Mouse (Mus musculus) MEL (cell line): Measurements from ENCODE around the gene Tomt. TPM values are rescaled to one million over a fixed set of nuclear protein-coding genes. Genes with fewer than 3 reads are reported as not detected.

Source experiments
- DNase-seq: peaks from one replicate; pipeline ENCODE4 v3.0.0; 2011; ENCODE audit warnings: low read depth, low spot score
- H3K27ac ChIP-seq: 2 replicates; pipeline ENCODE4 v1.5.1; 2012; ENCODE audit warnings: low read depth, mild to moderate bottlenecking, control low read depth, low read length, moderate library complexity; ENCODE audit not compliant: control insufficient read depth
- H3K27me3 ChIP-seq, 2 experiments: fragments of 150-350 bp in 1 of 2; sonication (generic) in 1 of 2; 2 replicates each; pipeline ENCODE4 v1.6.1; 2012; ENCODE audit warnings: low read length in 2 of 2, mild to moderate bottlenecking in 2 of 2, improper control_type of control experiment in 1 of 2, moderate library complexity in 1 of 2; ENCODE audit not compliant: insufficient read depth in 2 of 2, control insufficient read depth in 1 of 2
- H3K36me3 ChIP-seq, 2 experiments: 2 replicates each; pipeline ENCODE4 v1.6.1; 2012 to 2014; ENCODE audit warnings: low read length in 2 of 2, improper control_type of control experiment in 1 of 2, inconsistent platforms in 1 of 2, mild to moderate bottlenecking in 1 of 2; ENCODE audit not compliant: insufficient read depth in 2 of 2, control insufficient read depth in 1 of 2
- H3K4me1 ChIP-seq, 2 experiments: fragments of 150-350 bp in 1 of 2; sonication (generic) in 1 of 2; 2 replicates each; pipeline ENCODE4 v1.6.1; 2012; ENCODE audit warnings: low read length in 2 of 2, improper control_type of control experiment in 1 of 2, mild to moderate bottlenecking in 1 of 2; ENCODE audit not compliant: insufficient read depth in 2 of 2, control insufficient read depth in 1 of 2
- H3K4me3 ChIP-seq, 2 experiments: fragments of 150-350 bp in 1 of 2; sonication (generic) in 1 of 2; 2 replicates each; pipeline ENCODE4 v1.5.1; 2012; ENCODE audit warnings: low read depth in 2 of 2, low read length in 2 of 2, mild to moderate bottlenecking in 2 of 2, moderate library complexity in 2 of 2, control low read depth in 1 of 2, improper control_type of control experiment in 1 of 2; ENCODE audit not compliant: control insufficient read depth in 1 of 2, insufficient read depth in 1 of 2
- H3K79me2 ChIP-seq: 2 replicates; pipeline ENCODE4 v1.6.1; 2012; ENCODE audit warnings: mild to moderate bottlenecking, low read length, moderate library complexity; ENCODE audit not compliant: control insufficient read depth, poor library complexity, insufficient read depth
- H3K9ac ChIP-seq: 2 replicates; pipeline ENCODE4 v1.6.1; 2012; ENCODE audit warnings: low read depth, mild to moderate bottlenecking, control low read depth, low read length, moderate library complexity; ENCODE audit not compliant: control insufficient read depth, poor library complexity, severe bottlenecking
- H3K9me3 ChIP-seq: fragments of 150-350 bp; sonication (generic); replicated peaks from 2 replicates; pipeline ENCODE4 v1.6.1; 2012; ENCODE audit warnings: mild to moderate bottlenecking, low read length, improper control_type of control experiment, moderate library complexity; ENCODE audit not compliant: insufficient read depth
- CHD2 ChIP-seq: IDR thresholded peaks from 2 replicates; pipeline ENCODE4 v1.6.1; 2011; ENCODE audit warnings: low read length, improper control_type of control experiment
- CTCF ChIP-seq, 3 experiments: IDR thresholded peaks in 2 of 3; conservative IDR thresholded peaks in 1 of 3; 2 replicates each; pipeline ENCODE4 v1.5.1; 2011 to 2012; ENCODE audit warnings: low read length in 3 of 3, low read depth in 2 of 3, mild to moderate bottlenecking in 2 of 3, improper control_type of control experiment in 1 of 3, inconsistent platforms in 1 of 3, mixed read lengths in 1 of 3, moderate library complexity in 1 of 3; ENCODE audit not compliant: control insufficient read depth in 1 of 3, insufficient read depth in 1 of 3, poor library complexity in 1 of 3, severe bottlenecking in 1 of 3
- E2F4 ChIP-seq: IDR thresholded peaks from 2 replicates; pipeline ENCODE4 v1.6.1; 2011; ENCODE audit warnings: low read depth, low read length, improper control_type of control experiment, borderline replicate concordance
- ELF1 ChIP-seq: IDR thresholded peaks from 2 replicates; pipeline ENCODE4 v1.6.1; 2014; ENCODE audit warnings: low read depth, mild to moderate bottlenecking, inconsistent platforms, low read length, improper control_type of control experiment, moderate library complexity
- GABPA ChIP-seq: IDR thresholded peaks from 2 replicates; pipeline ENCODE4 v1.6.1; 2012; ENCODE audit warnings: low read depth, mild to moderate bottlenecking, inconsistent platforms, low read length, improper control_type of control experiment, moderate library complexity
- HCFC1 ChIP-seq: IDR thresholded peaks from 2 replicates; pipeline ENCODE4 v1.6.1; 2012; ENCODE audit warnings: low read depth, mild to moderate bottlenecking, inconsistent platforms, low read length, improper control_type of control experiment, moderate library complexity
- KAT2A ChIP-seq: conservative IDR thresholded peaks from 2 replicates; pipeline ENCODE4 v1.6.1; 2012; ENCODE audit warnings: low read depth, low read length, improper control_type of control experiment, inconsistent platforms
- MAZ ChIP-seq: IDR thresholded peaks from 2 replicates; pipeline ENCODE4 v1.6.1; 2012; ENCODE audit warnings: low read depth, mild to moderate bottlenecking, inconsistent platforms, low read length, improper control_type of control experiment
- MXI1 ChIP-seq: IDR thresholded peaks from 2 replicates; pipeline ENCODE4 v1.6.1; 2011; ENCODE audit warnings: mild to moderate bottlenecking, low read depth, low read length, improper control_type of control experiment
- MYC ChIP-seq: IDR thresholded peaks from 2 replicates; pipeline ENCODE4 v1.6.1; 2011; ENCODE audit warnings: low read depth, mild to moderate bottlenecking, low read length, improper control_type of control experiment, moderate library complexity
- NELFE ChIP-seq: IDR thresholded peaks from 2 replicates; pipeline ENCODE4 v1.6.1; 2011; ENCODE audit warnings: low read depth, low read length, improper control_type of control experiment
- RAD21 ChIP-seq: IDR thresholded peaks from 2 replicates; pipeline ENCODE4 v1.6.1; 2011; ENCODE audit warnings: mild to moderate bottlenecking, low read depth, low read length, improper control_type of control experiment
- TBP ChIP-seq: IDR thresholded peaks from 2 replicates; pipeline ENCODE4 v1.8.0; 2011; ENCODE audit warnings: low read depth, low read length, improper control_type of control experiment
- UBTF ChIP-seq: IDR thresholded peaks from 2 replicates; pipeline ENCODE4 v1.6.1; 2012; ENCODE audit warnings: low read depth, mild to moderate bottlenecking, inconsistent platforms, low read length, improper control_type of control experiment, moderate library complexity, borderline replicate concordance; ENCODE audit not compliant: insufficient read depth
- USF2 ChIP-seq, 2 experiments: IDR thresholded peaks; 2 replicates each; pipeline ENCODE4 v1.6.1; 2011 to 2012; ENCODE audit warnings: improper control_type of control experiment in 2 of 2, low read length in 2 of 2, borderline replicate concordance in 1 of 2, inconsistent platforms in 1 of 2, low read depth in 1 of 2, mild to moderate bottlenecking in 1 of 2; ENCODE audit not compliant: insufficient read depth in 1 of 2
- ZC3H11A ChIP-seq: IDR thresholded peaks from 2 replicates; pipeline ENCODE4 v1.6.1; 2012; ENCODE audit warnings: low read depth, mild to moderate bottlenecking, inconsistent platforms, low read length, improper control_type of control experiment
- ZMIZ1 ChIP-seq: IDR thresholded peaks from 2 replicates; pipeline ENCODE4 v1.6.1; 2012; ENCODE audit warnings: low read depth, mild to moderate bottlenecking, inconsistent platforms, low read length, improper control_type of control experiment, moderate library complexity
- ZNF384 ChIP-seq: IDR thresholded peaks from 2 replicates; pipeline ENCODE4 v1.6.1; 2012; ENCODE audit warnings: low read depth, mild to moderate bottlenecking, inconsistent platforms, low read length, improper control_type of control experiment
- polyA plus RNA-seq, 2 experiments: library from polyadenylated mRNA; stranded (reverse) in 1 of 2; unstranded in 1 of 2; fragments of >175 nt in 1 of 2; fragments of >200 nt in 1 of 2; gene quantifications; 2 replicates each; pipeline versions ENCODE4 v1.2.1 to v1.2.4; 2012; ENCODE audit warnings: low replicate concordance in 2 of 2, low read depth in 1 of 2; ENCODE audit not compliant: insufficient read length in 2 of 2, insufficient read depth in 1 of 2, missing spikeins in 1 of 2
- total RNA-seq: library from RNA; depleted of rRNA; stranded (reverse); fragments of 300-350 nt; gene quantifications from 2 replicates; pipeline ENCODE4 v1.2.3, GENCODE M21; 2012

The Tomt gene
- total and polyA plus RNA-seq, 3 experiments: 0.82 to 1.3 TPM; not detected in 1

GRCm38 (mm10) chr7:101954163-101954562, 48.0 kb upstream of the Tomt start:
- Histone ChIP-seq H3K27me3 (no peaks in the 10 kb centered on the region), H3K4me1 (peaks cover 17 to 22% of the 10 kb centered on the region in 2 experiments), H3K36me3 (peaks cover 0 to 27% of the 10 kb centered on the region in 2 experiments; a peak in 2 of 4 replicates), H3K9ac (no peak overlapping the region), H3K79me2 (peaks cover 24% of the 10 kb centered on the region), H3K4me3 (no peak overlapping the region), H3K27ac (no peak overlapping the region), H3K9me3 (no peaks in the 10 kb centered on the region)
- no peak for TF ChIP-seq CHD2
- TF ChIP-seq ZNF384: no peak
- no peak for TF ChIP-seq UBTF
- TF ChIP-seq HCFC1: no peak
- TF ChIP-seq CTCF (IDR thresholded peaks at IDR 0.05 in 2 of 3, conservative IDR thresholded peaks at IDR 0.05 in 1 of 3; ENCODE audit: control insufficient read depth in 1 of 3, insufficient read depth in 1 of 3, low read depth in 2 of 3, low read length in 3 of 3, poor library complexity in 1 of 3, severe bottlenecking in 1 of 3): no peak
- no peak for TF ChIP-seq MXI1
- no peak for TF ChIP-seq KAT2A
- no peak for TF ChIP-seq GABPA
- no peak for TF ChIP-seq MAZ
- no peak for TF ChIP-seq MYC
- no peak for TF ChIP-seq ELF1
- no peak for TF ChIP-seq ZMIZ1
- no peak for TF ChIP-seq TBP
- TF ChIP-seq RAD21: no peak
- TF ChIP-seq ZC3H11A: no peak
- DNase-seq: no peak

DNA sequence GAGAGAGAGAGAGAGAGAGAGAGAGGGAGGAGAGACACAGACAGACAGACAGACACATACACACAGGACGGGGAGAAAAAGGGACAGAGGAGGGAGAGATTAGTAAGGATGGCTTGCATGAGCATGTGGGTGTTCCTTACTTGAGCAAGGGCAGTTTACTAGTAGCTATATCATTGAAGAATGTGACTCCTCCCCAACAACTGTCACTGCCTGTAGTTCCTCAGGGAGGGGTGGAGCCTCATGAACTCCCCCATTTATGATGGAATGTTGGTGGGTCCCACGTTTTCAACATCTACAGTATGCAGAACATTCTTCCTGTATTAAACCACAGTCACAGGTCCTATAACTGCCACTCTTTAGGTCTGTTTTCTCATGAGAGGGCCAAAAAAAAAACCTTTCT, 45.9 kb upstream of the Tomt start:
- no peak overlapping the region for H3K4me3 ChIP-seq
- H3K9me3 ChIP-seq: no peaks in the 10 kb centered on the region
- TF ChIP-seq MXI1: no peak
- no peak for TF ChIP-seq USF2 (IDR thresholded peaks at IDR 0.05; ENCODE audit: borderline replicate concordance in 1 of 2, insufficient read depth in 1 of 2, low read depth in 1 of 2, low read length in 2 of 2)
- no peak for TF ChIP-seq NELFE
- no peak for TF ChIP-seq E2F4
- no peaks in the 10 kb centered on the region for H3K27me3 ChIP-seq
- peak; percentile 37 for DNase-seq
- H3K36me3 ChIP-seq: peaks cover 0 to 32% of the 10 kb centered on the region in 2 experiments; a peak in 2 of 4 replicates
- no peak overlapping the region for H3K27ac ChIP-seq
- H3K9ac ChIP-seq: no peak overlapping the region
- peaks cover 26% of the 10 kb centered on the region for H3K79me2 ChIP-seq
- peaks cover 23 to 24% of the 10 kb centered on the region in 2 experiments for H3K4me1 ChIP-seq
